Mouse (Mus musculus): ENCODE results near the gene Adgrg5. TPM values are rescaled to one million over a fixed set of nuclear protein-coding genes. Genes with fewer than 3 reads are reported as not detected.
A peak's percentile ranks its signal among the peaks of the same experiment; 100 is the strongest.

Adgrg5 gene
- polyA plus RNA-seq, 1 experiment from 2014 or later, result 0.14 TPM

GRCm38 (mm10) chr8:94950046-94950445 lies 26.6 kb downstream of the Adgrg5 start:
- DNase-seq (ENCODE audit: low spot score), result peak; percentile 88
- no peaks in the 10 kb centered on the region for H3K27me3 ChIP-seq (ENCODE audit: control insufficient read depth, insufficient read depth, low read length)
- H3K27ac ChIP-seq (ENCODE audit: low read depth, low read length), result no peak overlapping the region
- WGBS, result 16% methylated on average over 4 of the region's 4 CpGs
- no peak overlapping the region for H3K4me3 ChIP-seq (ENCODE audit: low read depth, low read length)
- 0 out of 2 replicates have a peak, but pooled peaks cover 2% of the 10 kb centered on the region for H3K4me1 ChIP-seq (replicated peaks; ENCODE audit: control insufficient read depth, insufficient read depth, low read length)
- no peaks in the 10 kb centered on the region for H3K9me3 ChIP-seq (ENCODE audit: control insufficient read depth, low read length)
- no peak overlapping the region for H3K4me2 ChIP-seq (replicated peaks; ENCODE audit: low read depth, low read length)
- no peaks in the 10 kb centered on the region for H3K36me3 ChIP-seq (ENCODE audit: control insufficient read depth, insufficient read depth, low read length)
- no peak overlapping the region for H3K9ac ChIP-seq (ENCODE audit: low read depth, low read length)
- peak; percentile 70 for ATAC-seq (ENCODE audit: low FRiP score)

GRCm38 (mm10) chr8:94950458-94950857 lies 27.0 kb downstream of the Adgrg5 start:
- no peak overlapping the region for H3K4me2 ChIP-seq (replicated peaks; ENCODE audit: low read depth, low read length)
- no peak overlapping the region for H3K27ac ChIP-seq (ENCODE audit: low read depth, low read length)
- ATAC-seq (ENCODE audit: low FRiP score), result peak; percentile 47; the same call in 1 of the 2 replicates

GRCm38 (mm10) chr8:94952086-94952485 lies 28.6 kb downstream of the Adgrg5 start:
- H3K27ac ChIP-seq (ENCODE audit: low read depth, low read length), result no peak overlapping the region
- DNase-seq (ENCODE audit: low spot score) (no peak), ATAC-seq (ENCODE audit: low FRiP score) (no peak)
- H3K36me3 ChIP-seq (ENCODE audit: control insufficient read depth, insufficient read depth, low read length), result no peaks in the 10 kb centered on the region
- no peak overlapping the region for H3K4me3 ChIP-seq (ENCODE audit: low read depth, low read length)
- H3K4me1 ChIP-seq (replicated peaks; ENCODE audit: control insufficient read depth, insufficient read depth, low read length), result no peaks in the 10 kb centered on the region
- H3K9me3 ChIP-seq (ENCODE audit: control insufficient read depth, low read length), result no peaks in the 10 kb centered on the region
- no peak overlapping the region for H3K9ac ChIP-seq (ENCODE audit: low read depth, low read length)
- no peaks in the 10 kb centered on the region for H3K27me3 ChIP-seq (ENCODE audit: control insufficient read depth, insufficient read depth, low read length)
- 82% methylated on average over 5 of the region's 5 CpGs for WGBS
- no peak overlapping the region for H3K4me2 ChIP-seq (replicated peaks; ENCODE audit: low read depth, low read length)

More at GRCm38 (mm10) chr8:94950458-94950857, 27.0 kb downstream of the Adgrg5 start:
- Histone ChIP-seq H3K4me1 (replicated peaks; ENCODE audit: control insufficient read depth, insufficient read depth, low read length) (0 out of 2 replicates have a peak, but pooled peaks cover 2% of the 10 kb centered on the region), H3K27me3 (ENCODE audit: control insufficient read depth, insufficient read depth, low read length) (no peaks in the 10 kb centered on the region), H3K36me3 (ENCODE audit: control insufficient read depth, insufficient read depth, low read length) (no peaks in the 10 kb centered on the region), H3K9ac (ENCODE audit: low read depth, low read length) (no peak overlapping the region), H3K9me3 (ENCODE audit: control insufficient read depth, low read length) (no peaks in the 10 kb centered on the region), H3K4me3 (ENCODE audit: low read depth, low read length) (no peak overlapping the region)
- DNase-seq (ENCODE audit: low spot score), result no peak
- 76% methylated on average over 5 of the region's 5 CpGs for WGBS

GRCm38 (mm10) chr8:94953624-94954367 lies 30.3 kb downstream of the Adgrg5 start:
- Histone ChIP-seq H3K27me3 (ENCODE audit: control insufficient read depth, insufficient read depth, low read length) (no peaks in the 10 kb centered on the region), H3K9me3 (ENCODE audit: control insufficient read depth, low read length) (no peaks in the 10 kb centered on the region), H3K4me1 (replicated peaks; ENCODE audit: control insufficient read depth, insufficient read depth, low read length) (no peaks in the 10 kb centered on the region), H3K27ac (ENCODE audit: low read depth, low read length) (no peak overlapping the region), H3K4me3 (ENCODE audit: low read depth, low read length) (no peak overlapping the region), H3K36me3 (ENCODE audit: control insufficient read depth, insufficient read depth, low read length) (no peaks in the 10 kb centered on the region), H3K4me2 (replicated peaks; ENCODE audit: low read depth, low read length) (no peak overlapping the region), H3K9ac (ENCODE audit: low read depth, low read length) (no peak overlapping the region)
- DNase-seq (ENCODE audit: low spot score), result no peak
- ATAC-seq (ENCODE audit: low FRiP score), result no peak
- 72% methylated on average over 7 of the region's 7 CpGs for WGBS

- Histone ChIP-seq H3K4me2 (replicated peaks; ENCODE audit: low read depth, low read length) (no peak overlapping the region), H3K27ac (ENCODE audit: low read depth, low read length) (no peak overlapping the region), H3K9me3 (ENCODE audit: control insufficient read depth, low read length) (no peaks in the 10 kb centered on the region), H3K4me3 (ENCODE audit: low read depth, low read length) (no peak overlapping the region), H3K36me3 (ENCODE audit: control insufficient read depth, insufficient read depth, low read length) (no peaks in the 10 kb centered on the region), H3K27me3 (ENCODE audit: control insufficient read depth, insufficient read depth, low read length) (no peaks in the 10 kb centered on the region), H3K4me1 (replicated peaks; ENCODE audit: control insufficient read depth, insufficient read depth, low read length) (no peaks in the 10 kb centered on the region), H3K9ac (ENCODE audit: low read depth, low read length) (no peak overlapping the region)
- ATAC-seq (ENCODE audit: low FRiP score) (no peak), DNase-seq (ENCODE audit: low spot score) (no peak)
- 94% methylated on average over 7 of the region's 7 CpGs for WGBS
Measured at GRCm38 (mm10) chr8:94954368-94954737, 30.9 kb downstream of the Adgrg5 start.

GRCm38 (mm10) chr8:94954921-94955758 lies 31.6 kb downstream of the Adgrg5 start:
- no peak overlapping the region for H3K4me2 ChIP-seq (replicated peaks; ENCODE audit: low read depth, low read length)
- WGBS, result 44% methylated on average over 9 of the region's 9 CpGs
- H3K4me3 ChIP-seq (ENCODE audit: low read depth, low read length), result no peak overlapping the region
- no peaks in the 10 kb centered on the region for H3K36me3 ChIP-seq (ENCODE audit: control insufficient read depth, insufficient read depth, low read length)
- H3K4me1 ChIP-seq (replicated peaks; ENCODE audit: control insufficient read depth, insufficient read depth, low read length), result no peaks in the 10 kb centered on the region
- H3K9ac ChIP-seq (ENCODE audit: low read depth, low read length), result no peak overlapping the region
- H3K9me3 ChIP-seq (ENCODE audit: control insufficient read depth, low read length), result no peaks in the 10 kb centered on the region
- H3K27ac ChIP-seq (ENCODE audit: low read depth, low read length), result no peak overlapping the region
- DNase-seq (ENCODE audit: low spot score) (peak; percentile 45), ATAC-seq (ENCODE audit: low FRiP score) (no peak)
- no peaks in the 10 kb centered on the region for H3K27me3 ChIP-seq (ENCODE audit: control insufficient read depth, insufficient read depth, low read length)

GRCm38 (mm10) chr8:94956078-94956574 lies 32.6 kb downstream of the Adgrg5 start:
- 89% methylated on average over 1 of the region's 1 CpGs for WGBS
- H3K9me3 ChIP-seq (ENCODE audit: control insufficient read depth, low read length), result no peaks in the 10 kb centered on the region
- no peak overlapping the region for H3K4me2 ChIP-seq (replicated peaks; ENCODE audit: low read depth, low read length)
- DNase-seq (ENCODE audit: low spot score), result no peak
- no peak overlapping the region for H3K27ac ChIP-seq (ENCODE audit: low read depth, low read length)
- no peak overlapping the region for H3K4me3 ChIP-seq (ENCODE audit: low read depth, low read length)
- no peak overlapping the region for H3K9ac ChIP-seq (ENCODE audit: low read depth, low read length)
- no peak for ATAC-seq (ENCODE audit: low FRiP score)
- no peaks in the 10 kb centered on the region for H3K27me3 ChIP-seq (ENCODE audit: control insufficient read depth, insufficient read depth, low read length)
- H3K4me1 ChIP-seq (replicated peaks; ENCODE audit: control insufficient read depth, insufficient read depth, low read length), result no peaks in the 10 kb centered on the region
- no peaks in the 10 kb centered on the region for H3K36me3 ChIP-seq (ENCODE audit: control insufficient read depth, insufficient read depth, low read length)

- no peaks in the 10 kb centered on the region for H3K9me3 ChIP-seq (ENCODE audit: control insufficient read depth, low read length)
- DNase-seq (ENCODE audit: low spot score) (no peak), ATAC-seq (ENCODE audit: low FRiP score) (no peak)
- no peak overlapping the region for H3K4me3 ChIP-seq (ENCODE audit: low read depth, low read length)
- H3K27ac ChIP-seq (ENCODE audit: low read depth, low read length), result no peak overlapping the region
- WGBS, result 93% methylated on average over 1 of the region's 1 CpGs
- no peak overlapping the region for H3K9ac ChIP-seq (ENCODE audit: low read depth, low read length)
- H3K27me3 ChIP-seq (ENCODE audit: control insufficient read depth, insufficient read depth, low read length), result no peaks in the 10 kb centered on the region
- H3K4me1 ChIP-seq (replicated peaks; ENCODE audit: control insufficient read depth, insufficient read depth, low read length), result no peaks in the 10 kb centered on the region
- H3K36me3 ChIP-seq (ENCODE audit: control insufficient read depth, insufficient read depth, low read length), result no peaks in the 10 kb centered on the region
- H3K4me2 ChIP-seq (replicated peaks; ENCODE audit: low read depth, low read length), result no peak overlapping the region
Measured at GRCm38 (mm10) chr8:94962201-94962600, 38.7 kb downstream of the Adgrg5 start.
